Mouse (Mus musculus): Measurements from ENCODE around the gene Apob.

DNA sequence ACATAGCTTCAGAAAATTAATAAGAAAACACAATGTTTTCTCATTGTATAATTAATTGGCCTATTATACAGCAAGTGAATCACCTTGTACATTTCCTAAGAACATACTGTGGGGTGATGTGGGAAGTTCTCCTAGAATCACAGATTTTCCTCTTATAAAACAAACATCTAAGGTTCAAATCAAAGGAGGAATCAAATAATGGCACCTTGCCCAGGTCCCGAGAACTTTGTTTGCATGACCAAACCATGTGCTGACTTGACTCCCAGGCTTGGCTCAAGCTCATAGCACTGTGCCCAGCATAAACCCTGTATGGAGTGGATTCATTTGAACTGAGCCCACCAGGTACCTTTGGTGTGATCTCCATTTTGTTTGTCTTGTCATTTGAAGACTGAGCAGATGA is 43.5 kb downstream of the Apob start:
- TF ChIP-seq POLR2A (IDR thresholded peaks at IDR 0.05; ENCODE audit: extremely low read depth, insufficient read depth, low read length) (no peak), CTCF (IDR thresholded peaks at IDR 0.05; ENCODE audit: low read depth, low read length) (no peak)
